9 mouse cellular contexts compared by ENCODE assay signal in genomic region chr3:89339416-89339815, GRCm38 (mm10). TPM values are rescaled to one million over a fixed set of nuclear protein-coding genes. Genes with fewer than 3 reads are reported as not detected.
DNase-seq lines count a peak whose midpoint lies in the region; ATAC-seq and TF ChIP-seq lines count a peak whose summit lies in the region.
"Had no signal": no experiment of that assay in that cellular context is flagged by ENCODE, and none has a peak within 500 bp of the region (broad histone marks: within the 10 kb centered on the region; RNA-seq: fewer than 3 reads in every experiment).

No protein-coding gene starts in this region.

- TF ChIP-seq CTCF in liver, adult 2 months (IDR thresholded peaks at IDR 0.05; ENCODE audit: low read depth, low read length): peak; percentile 90

- DNase-seq in ovary, postnatal 14 days (ENCODE audit: low spot score): peak; percentile 66
- no peak for DNase-seq in ovary, postnatal 10 days (ENCODE audit: low spot score)
- DNase-seq in adrenal gland, adult 18-20 months (ENCODE audit: low spot score in 2 of 2): peak; percentile 65 to 69
- peak; percentile 84 for DNase-seq in kidney, adult 18-20 months
- peak; percentile 39 for DNase-seq in liver, adult 2 months (ENCODE audit: extremely low read depth, low read depth, low spot score)
- no peak for DNase-seq in yolk sac, embryonic 10.5 days (ENCODE audit: low spot score)

- 0 out of 2 replicates have a peak, but pooled peaks have one; percentile 47 for ATAC-seq in erythroblast, adult 5-6 weeks (replicated peaks; ENCODE audit: low FRiP score, poor library complexity, severe bottlenecking)
- ATAC-seq in neural tube, embryonic 14.5 days (ENCODE audit: low read depth): no peak

- TF ChIP-seq POLR2A in liver, adult 2 months (IDR thresholded peaks at IDR 0.05; ENCODE audit: extremely low read depth, insufficient read depth, low read length): no peak

- H3K4me1 ChIP-seq in liver, adult 2 months (ENCODE audit: control insufficient read depth, insufficient read depth, low read length): peaks cover 5% of the 10 kb centered on the region; the same call in 1 of the 2 replicates
- H3K4me1 ChIP-seq in neural tube, embryonic 14.5 days (ENCODE audit: control insufficient read depth, insufficient read depth, low read length): peaks cover 22% of the 10 kb centered on the region

- H3K79me2 ChIP-seq in liver, adult 2 months (ENCODE audit: control insufficient read depth, insufficient read depth, low read length): no peaks in the 10 kb centered on the region

- no peak overlapping the region for H3K27ac ChIP-seq in liver, adult 2 months (replicated peaks; ENCODE audit: insufficient read depth, low read depth, low read length)
- no peak overlapping the region for H3K27ac ChIP-seq in neural tube, embryonic 14.5 days (ENCODE audit: low read depth, low read length)
- H3K27ac ChIP-seq: heart, embryonic 15.5 days had no signal

- no peaks in the 10 kb centered on the region for H3K36me3 ChIP-seq in liver, adult 2 months (ENCODE audit: control insufficient read depth, insufficient read depth, low read length)
- H3K36me3 ChIP-seq in neural tube, embryonic 14.5 days (ENCODE audit: control insufficient read depth, insufficient read depth, low read length): no peaks in the 10 kb centered on the region
- H3K36me3 ChIP-seq: heart, embryonic 15.5 days had no signal

- H3K4me2 ChIP-seq in neural tube, embryonic 14.5 days (ENCODE audit: low read depth, low read length): 0 out of 2 replicates have a peak overlapping the region, but pooled peaks have one; percentile 63

- H3K9me3 ChIP-seq in neural tube, embryonic 14.5 days (ENCODE audit: control insufficient read depth, low read length): no peaks in the 10 kb centered on the region
- H3K9me3 ChIP-seq: heart, embryonic 15.5 days had no signal

- no peak overlapping the region for H3K9ac ChIP-seq in liver, adult 2 months (ENCODE audit: low read depth, low read length)
- H3K9ac ChIP-seq in neural tube, embryonic 14.5 days (replicated peaks; ENCODE audit: low read depth, low read length): no peak overlapping the region
- H3K9ac ChIP-seq: heart, embryonic 15.5 days had no signal

- H3K27me3 ChIP-seq in liver, adult 2 months (ENCODE audit: control insufficient read depth, insufficient read depth, low read length): 0 out of 2 replicates have a peak, but pooled peaks cover 2% of the 10 kb centered on the region
- H3K27me3 ChIP-seq in neural tube, embryonic 14.5 days (ENCODE audit: control insufficient read depth, insufficient read depth, low read length): no peaks in the 10 kb centered on the region
- H3K27me3 ChIP-seq: heart, embryonic 15.5 days had no signal

- 17% methylated on average over 8 of the region's 8 CpGs for WGBS in liver, adult 2 months
- WGBS in neural tube, embryonic 14.5 days: 27% methylated on average over 8 of the region's 8 CpGs

- H3K4me3 ChIP-seq in liver, adult 2 months (ENCODE audit: insufficient read depth, low read depth, low read length): no peak overlapping the region
- H3K4me3 ChIP-seq in neural tube, embryonic 14.5 days (ENCODE audit: low read depth, low read length): no peak overlapping the region
- H3K4me3 ChIP-seq: heart, embryonic 15.5 days had no signal

RNA-seq across cellular contexts. Expression of gene Efna4, which starts 1.6 kb away (rescaled TPM):
- 1 to 10 TPM in 1 of 2 experiments, under 1 TPM in 1; 0.43 to 1.1 TPM for total RNA-seq in adrenal gland, adult 18-20 months (2021)
- not detected in 2 replicates for total RNA-seq in erythroblast, adult 5-6 weeks (2015; ENCODE audit: low replicate concordance)
- total RNA-seq in erythroblast, adult 5-6 weeks (2017; ENCODE audit: low replicate concordance): not detected in 2 replicates
- not detected in 2 replicates for total RNA-seq in liver, adult 2 months (2014; rRNA removed)
- 0.06 and 0.27 TPM in 2 replicates for polyA plus RNA-seq in liver, adult 2 months (2012; rRNA removed)
- 4.3 and 6.1 TPM in 2 replicates for polyA plus RNA-seq in neural tube, embryonic 14.5 days (2014; fragmentation: Nextera tagmentation; extraction: Ambion mirVana)

RNA-seq across cellular contexts. Expression of gene Adam15, which starts 10.4 kb away (rescaled TPM):
- total RNA-seq in adrenal gland, adult 18-20 months (2021): 10 to 100 TPM; 56.3 to 87.6 TPM
- 25.3 and 34.2 TPM in 2 replicates for total RNA-seq in erythroblast, adult 5-6 weeks (2015; ENCODE audit: low replicate concordance)
- 5.0 and 14.1 TPM in 2 replicates for total RNA-seq in erythroblast, adult 5-6 weeks (2017; ENCODE audit: low replicate concordance)
- total RNA-seq in liver, adult 2 months (2014; rRNA removed): 1.4 and 2.6 TPM in 2 replicates
- polyA plus RNA-seq in liver, adult 2 months (2012; rRNA removed): 4.7 and 5.4 TPM in 2 replicates
- 37.6 and 48.3 TPM in 2 replicates for polyA plus RNA-seq in neural tube, embryonic 14.5 days (2014; fragmentation: Nextera tagmentation; extraction: Ambion mirVana)

RNA-seq across cellular contexts. Expression of gene Efna3, which starts 16.7 kb away (rescaled TPM):
- under 1 TPM in 1 of 2 experiments, not detected in 1; 0.42 TPM for total RNA-seq in adrenal gland, adult 18-20 months (2021)
- not detected in 2 replicates for total RNA-seq in erythroblast, adult 5-6 weeks (2015; ENCODE audit: low replicate concordance)
- not detected in 2 replicates for total RNA-seq in erythroblast, adult 5-6 weeks (2017; ENCODE audit: low replicate concordance)
- total RNA-seq in liver, adult 2 months (2014; rRNA removed): not detected in 2 replicates
- polyA plus RNA-seq in liver, adult 2 months (2012; rRNA removed): not detected in 2 replicates
- polyA plus RNA-seq in neural tube, embryonic 14.5 days (2014; fragmentation: Nextera tagmentation; extraction: Ambion mirVana): 85.7 and 96.9 TPM in 2 replicates

RNA-seq across cellular contexts. Expression of gene Dcst2, which starts 22.4 kb away (rescaled TPM):
- under 1 TPM; 0.80 to 0.93 TPM for total RNA-seq in adrenal gland, adult 18-20 months (2021)
- total RNA-seq in erythroblast, adult 5-6 weeks (2015; ENCODE audit: low replicate concordance): not detected in 2 replicates
- total RNA-seq in erythroblast, adult 5-6 weeks (2017; ENCODE audit: low replicate concordance): not detected in 2 replicates
- not detected in 2 replicates for total RNA-seq in liver, adult 2 months (2014; rRNA removed)
- polyA plus RNA-seq in liver, adult 2 months (2012; rRNA removed): 0.05 TPM in 1 of 2 replicates, not detected in the other
- 0.19 and 0.25 TPM in 2 replicates for polyA plus RNA-seq in neural tube, embryonic 14.5 days (2014; fragmentation: Nextera tagmentation; extraction: Ambion mirVana)
- polyA plus RNA-seq: heart, embryonic 15.5 days had no signal

RNA-seq across cellular contexts. Expression of gene Dcst1, which starts 25.6 kb away (rescaled TPM):
- 1 to 10 TPM in 1 of 2 experiments, under 1 TPM in 1; 0.46 to 1.4 TPM for total RNA-seq in adrenal gland, adult 18-20 months (2021)
- not detected in 2 replicates for total RNA-seq in erythroblast, adult 5-6 weeks (2015; ENCODE audit: low replicate concordance)
- total RNA-seq in erythroblast, adult 5-6 weeks (2017; ENCODE audit: low replicate concordance): not detected in 2 replicates
- total RNA-seq in liver, adult 2 months (2014; rRNA removed): not detected in 2 replicates
- 0.04 TPM in 1 of 2 replicates, not detected in the other for polyA plus RNA-seq in liver, adult 2 months (2012; rRNA removed)
- 1.1 and 1.4 TPM in 2 replicates for polyA plus RNA-seq in neural tube, embryonic 14.5 days (2014; fragmentation: Nextera tagmentation; extraction: Ambion mirVana)

Comparison
In these comparisons a context has a peak if more than half of its experiments do, and no peak if none do; other contexts are left out.
1. DNase-seq: peak in ovary, postnatal 14 days (single experiment), adrenal gland, adult 18-20 months (2 of 2), kidney, adult 18-20 months (single experiment) and liver, adult 2 months (single experiment); none in ovary, postnatal 10 days (single experiment) and yolk sac, embryonic 10.5 days (single experiment).